Mouse (Mus musculus) heart, postnatal 36 days (tissue): ENCODE results near the gene Srek1. TPM values are rescaled to one million over a fixed set of nuclear protein-coding genes. Genes with fewer than 3 reads are reported as not detected.

Experiments used
- DNase-seq, 2 experiments: peaks; one replicate each; pipeline ENCODE4 v3.0.0; 2021 to 2022
- intact Hi-C: fragments of 180-260 bp; cut with DNase I; formaldehyde crosslinking; loops from one replicate; pipeline ENCODE4 v1.15.1; 2025
- total RNA-seq, 2 experiments: library from RNA; stranded (reverse); gene quantifications; 2 replicates each; pipeline ENCODE4 v1.2.3; 2021

Srek1 gene
- total RNA-seq, 2 experiments from 2014 or later: 20.3 to 21.0 TPM

DNA sequence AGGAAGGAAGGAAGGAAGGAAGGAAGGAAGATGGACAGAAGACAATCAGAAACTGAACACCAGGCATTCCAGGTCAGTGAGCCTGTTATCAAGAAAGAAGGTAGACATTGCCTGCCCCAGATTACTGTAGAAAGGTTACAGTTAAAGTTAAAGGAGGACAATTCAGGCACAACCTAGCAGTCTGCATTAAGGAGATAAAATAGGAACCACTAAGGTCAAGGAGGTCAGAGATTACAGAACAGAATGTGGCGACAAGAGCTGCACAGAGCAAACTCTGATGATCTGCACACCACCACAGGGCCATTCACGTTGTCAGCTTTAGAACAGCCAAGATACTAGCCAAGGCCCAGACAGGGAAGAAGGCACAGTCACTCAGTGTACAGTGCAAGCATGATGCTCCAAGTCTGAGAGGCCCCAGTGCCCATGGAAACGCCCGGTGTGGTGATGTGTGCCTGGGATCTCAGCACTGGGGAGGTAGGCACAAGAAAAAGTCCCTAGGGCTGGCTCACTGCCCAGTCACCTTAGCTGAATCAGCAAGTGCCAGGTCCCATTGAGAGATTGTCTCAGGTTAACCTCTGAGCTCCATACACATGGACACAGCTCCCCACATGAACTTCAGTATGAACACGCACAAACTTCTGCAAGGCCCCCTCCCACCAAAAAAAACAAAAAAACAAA is 38.9 kb downstream of the Srek1 start:
- no peak for DNase-seq
- intact Hi-C loops: no loop called here

DNA sequence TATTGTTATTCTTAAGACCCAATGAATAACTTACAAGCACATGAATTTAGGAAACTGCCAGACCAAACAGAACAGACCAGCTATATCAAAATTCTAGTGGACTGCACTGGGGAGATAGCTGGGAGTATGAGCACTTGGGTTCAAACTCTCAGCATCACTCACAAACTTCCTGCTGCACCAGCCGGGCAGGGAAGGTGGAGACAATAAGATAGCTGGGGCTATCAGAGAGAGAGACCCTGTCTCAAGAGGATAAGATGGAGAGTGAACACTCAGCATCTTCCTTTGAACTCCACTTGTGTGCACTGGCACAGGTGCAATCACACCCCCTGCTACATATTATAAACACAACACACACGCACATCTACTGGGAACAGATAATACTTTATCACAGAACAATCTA is 47.5 kb downstream of the Srek1 start:
- intact Hi-C loops: no loop called here
- DNase-seq: no peak

DNA sequence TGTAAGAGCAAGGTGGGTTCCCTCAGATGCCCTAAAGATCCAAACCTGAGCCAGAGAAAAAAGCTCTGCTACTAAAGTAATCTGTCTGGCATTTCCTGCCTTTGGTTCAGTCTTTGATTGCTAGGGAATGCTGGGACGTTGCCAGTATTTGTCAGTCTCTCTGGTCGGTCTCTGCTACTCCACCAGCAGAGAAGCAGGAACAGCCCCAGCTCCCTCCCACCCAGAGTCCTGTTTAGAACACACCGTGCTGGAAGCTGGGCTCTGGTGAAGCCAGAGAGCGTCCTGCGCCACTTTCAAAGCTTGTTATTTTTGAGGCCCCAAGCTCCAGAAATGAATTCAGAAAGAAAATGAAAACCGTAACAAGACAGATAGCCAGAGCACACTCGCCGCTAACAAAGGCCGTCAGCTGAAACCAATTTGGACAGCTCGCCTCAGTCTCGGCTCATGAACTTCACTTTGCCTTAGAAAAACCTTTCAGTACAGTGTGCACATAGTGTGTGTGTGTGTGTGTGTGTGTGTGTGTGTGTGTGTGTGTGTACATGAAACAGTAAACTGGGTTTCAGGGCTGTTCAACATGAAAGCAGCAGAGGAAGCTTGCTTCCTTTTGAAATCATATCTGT is 62.9 kb downstream of the Srek1 start:
- intact Hi-C loops: no loop called here

DNA sequence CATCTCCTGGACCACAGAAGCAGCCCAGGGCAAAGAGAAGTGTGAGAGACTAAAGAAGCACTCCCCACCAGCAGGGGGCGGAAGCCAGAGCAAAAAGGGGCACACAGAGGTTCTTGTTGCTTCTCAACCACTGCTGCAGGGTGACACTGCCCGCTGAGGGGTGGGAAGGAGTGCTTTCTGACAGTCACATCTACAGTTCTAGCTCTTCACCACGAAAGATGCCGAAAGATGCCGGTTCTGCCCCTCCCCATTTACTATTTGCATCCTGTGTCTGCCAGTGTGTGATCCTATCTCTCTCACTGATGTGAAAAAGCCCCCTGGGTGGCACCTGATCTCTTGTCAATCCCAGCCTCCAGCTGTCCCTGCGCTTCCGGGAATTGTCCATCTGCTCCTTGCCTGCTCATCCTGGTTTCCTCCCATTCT is 64.0 kb downstream of the Srek1 start:
- intact Hi-C loops: no loop called here
- peak in 1 of 2 experiments; percentile 20 for DNase-seq

More for the DNA sequence above, 62.9 kb downstream of the Srek1 start:
- peak; percentile 34 to 39 for DNase-seq

DNA sequence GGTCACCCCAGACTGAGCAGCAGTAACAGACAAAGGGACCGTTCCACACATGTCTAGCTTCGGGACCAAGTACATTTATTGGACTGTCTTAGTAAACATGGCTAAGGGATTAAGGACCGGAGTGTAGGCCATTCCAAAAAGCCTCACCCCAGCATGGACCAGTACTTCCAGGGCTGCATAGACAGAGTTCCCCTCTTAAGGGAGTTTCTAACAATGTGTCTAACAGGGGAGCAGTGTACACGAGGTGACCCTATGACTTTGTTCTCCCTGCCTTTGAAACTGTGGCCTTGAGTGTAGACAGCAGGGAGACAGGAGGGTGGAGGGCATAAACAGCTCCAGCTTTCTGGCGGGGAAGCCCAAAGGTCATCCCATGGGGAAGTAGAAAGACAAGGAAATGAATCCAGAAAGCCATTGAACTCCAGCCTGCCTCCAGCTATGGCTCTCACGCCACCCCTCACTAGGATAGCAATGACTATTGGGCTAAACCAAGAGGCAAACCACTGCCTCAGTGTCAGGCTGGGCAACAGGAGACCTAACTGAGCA is 68.9 kb downstream of the Srek1 start:
- DNase-seq: no peak
- intact Hi-C loops: loop anchor here (5.0 kb wide), 1 partner anchor 382 kb away; no protein-coding TSS in a partner anchor

DNA sequence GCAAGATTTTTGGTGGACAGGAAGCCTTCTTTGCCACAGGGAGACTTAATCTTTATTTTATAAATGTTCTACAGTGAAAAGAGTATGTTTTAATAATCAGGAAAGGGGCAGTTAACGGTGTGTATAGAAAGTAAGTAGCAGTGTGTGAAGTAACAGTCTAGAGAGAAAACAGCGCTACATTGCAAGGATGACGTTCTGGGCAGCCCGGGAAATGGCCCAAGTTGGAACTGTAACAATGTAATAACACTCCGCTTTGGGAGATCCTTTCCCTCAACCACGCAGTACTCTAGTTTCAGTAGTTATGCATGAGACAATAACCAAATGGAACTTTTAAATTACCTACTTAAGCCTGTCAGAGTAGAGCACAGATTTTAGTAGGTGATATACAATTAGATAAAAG is 70.6 kb downstream of the Srek1 start:
- intact Hi-C loops: loop anchor here (1.0 to 5.0 kb wide), 3 partner anchors 47 to 343 kb away; no protein-coding TSS in a partner anchor

DNA sequence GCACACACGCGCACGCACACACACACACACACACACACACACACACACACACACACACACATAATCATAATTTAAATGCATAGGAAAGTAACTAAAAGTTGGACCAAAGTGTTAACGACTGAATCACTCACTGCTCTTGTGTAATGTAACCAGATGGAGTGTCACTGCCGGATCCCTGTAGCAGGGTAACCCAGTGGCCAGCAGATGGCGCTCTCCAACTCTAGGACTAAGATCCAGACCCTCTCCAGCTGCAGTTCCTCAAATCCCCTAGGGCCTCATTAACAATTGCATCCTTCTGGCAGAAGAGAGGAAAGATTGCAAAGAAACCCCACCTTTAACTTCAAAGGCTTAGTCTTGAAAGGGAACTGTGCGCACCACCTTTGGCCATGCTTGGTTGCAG is 71.0 kb downstream of the Srek1 start:
- DNase-seq: peak; percentile 79 to 81
- intact Hi-C loops: loop anchor here (1.0 to 5.0 kb wide), 3 partner anchors 48 to 344 kb away; no protein-coding TSS in a partner anchor

More for the DNA sequence above, 70.6 kb downstream of the Srek1 start:
- DNase-seq: peak in 1 of 2 experiments; percentile 10

DNA sequence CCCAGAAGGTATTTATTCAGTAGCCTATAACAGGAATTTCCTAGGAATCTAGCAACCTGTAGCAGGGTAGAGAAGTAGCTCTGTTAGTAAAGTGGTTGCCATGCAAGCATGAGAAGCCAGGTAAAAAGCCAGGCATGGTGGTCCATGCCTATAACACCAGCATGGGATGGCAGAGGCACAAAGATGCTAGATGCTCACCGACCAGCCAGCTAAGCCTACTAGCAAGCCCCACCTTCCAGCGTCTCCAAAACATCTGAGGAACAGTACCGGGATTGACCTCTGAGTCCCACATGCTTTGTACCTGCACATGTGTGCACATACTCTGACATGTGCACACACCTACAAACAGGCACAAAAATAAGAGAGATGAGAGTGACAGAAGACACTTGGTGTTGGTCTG is 72.1 kb downstream of the Srek1 start:
- intact Hi-C loops: loop anchor here (2.0 to 5.0 kb wide), 2 partner anchors 79 to 345 kb away; no protein-coding TSS in a partner anchor
- no peak for DNase-seq

DNA sequence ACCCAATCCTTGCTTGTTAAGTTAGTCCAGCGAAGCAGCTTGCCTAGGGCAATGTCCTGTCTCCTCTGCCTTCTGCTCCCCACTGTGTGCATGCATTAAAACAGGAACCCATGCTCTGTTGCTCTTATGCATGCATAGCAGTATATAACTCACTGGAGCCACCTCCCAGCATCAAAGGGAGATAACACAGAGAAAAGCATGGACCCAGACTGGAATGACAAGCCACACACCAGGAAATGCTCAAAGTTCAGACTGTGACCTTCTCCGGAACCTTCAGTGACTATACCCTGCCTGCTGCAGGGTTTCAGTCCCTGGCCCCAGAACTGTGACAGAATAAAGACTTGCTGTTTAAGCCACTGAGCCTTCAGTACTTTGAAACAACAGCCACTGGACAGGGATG is 73.7 kb downstream of the Srek1 start:
- no peak for DNase-seq
- intact Hi-C loops: loop anchor here (5.0 kb wide), 1 partner anchor 347 kb away; no protein-coding TSS in a partner anchor

DNA sequence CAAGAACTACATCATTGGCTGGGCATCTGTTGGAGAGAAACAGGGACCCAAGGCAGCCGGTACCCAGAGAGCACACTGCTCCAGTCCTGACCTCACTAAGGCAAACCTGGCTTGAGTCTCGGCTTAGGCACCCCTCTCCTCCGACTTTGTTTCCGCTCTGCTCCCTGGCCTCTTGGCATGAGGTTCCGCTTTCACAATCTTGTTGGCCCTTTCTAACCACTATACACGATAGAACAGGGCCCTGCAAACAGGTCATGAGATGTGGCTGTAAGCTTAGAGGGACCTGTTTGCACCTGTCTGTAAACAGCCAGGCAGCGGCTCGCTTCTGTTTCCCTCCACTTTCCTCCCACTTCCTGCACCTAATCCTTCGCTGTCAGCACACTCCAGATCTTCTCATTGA is 76.4 kb downstream of the Srek1 start:
- no peak for DNase-seq
- intact Hi-C loops: loop anchor here (5.0 kb wide), 1 partner anchor 526 kb away; no protein-coding TSS in a partner anchor

DNA sequence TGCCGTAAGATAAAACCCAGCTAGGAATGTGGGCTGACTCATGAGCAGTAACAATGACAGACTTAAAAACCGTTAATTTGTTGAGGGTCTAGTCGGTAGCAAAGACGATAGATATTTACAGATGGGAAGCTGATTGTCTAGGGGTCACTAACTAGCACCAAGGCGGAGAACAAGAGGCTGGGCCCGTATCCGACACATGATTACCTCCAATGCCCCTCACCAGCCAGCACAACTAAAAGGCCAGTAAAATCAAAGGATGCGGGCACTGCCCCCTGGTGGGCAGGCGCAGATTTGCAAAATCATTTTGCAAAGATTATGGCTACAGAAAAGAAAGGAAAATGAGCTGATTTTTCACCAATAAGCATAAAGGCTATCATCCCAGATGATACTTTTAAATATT is 78.2 kb downstream of the Srek1 start:
- intact Hi-C loops: loop anchor here (5.0 kb wide), 1 partner anchor 524 kb away; no protein-coding TSS in a partner anchor
- peak; percentile 43 to 47 for DNase-seq

DNA sequence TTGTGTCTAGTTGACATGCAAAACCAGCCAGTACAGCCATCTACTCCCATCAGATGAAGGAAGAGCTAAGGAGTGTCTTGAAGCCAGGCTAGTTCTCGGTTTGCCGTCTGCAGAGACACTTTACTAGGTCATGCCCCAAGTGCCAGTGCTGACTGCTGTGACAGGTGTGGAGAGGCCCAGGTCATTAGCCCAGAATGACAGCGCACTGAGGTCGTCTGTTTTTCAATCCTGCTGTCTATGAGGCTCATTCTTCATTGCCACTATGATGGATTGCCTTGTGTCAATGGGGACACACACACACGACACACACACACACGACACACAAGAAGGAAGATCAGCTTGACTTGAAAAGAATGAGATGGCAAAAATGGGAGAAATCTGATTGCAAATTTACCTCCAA is 79.0 kb downstream of the Srek1 start:
- no peak for DNase-seq
- intact Hi-C loops: loop anchor here (5.0 kb wide), 1 partner anchor 523 kb away; no protein-coding TSS in a partner anchor

Other genes starting within 250 kb of the Srek1 start
- 10 to 100 TPM; 46.7 to 52.2 TPM for gene Erbin, start 145.9 kb upstream of the Srek1 start, total RNA-seq